Mouse (Mus musculus) neural tube, embryonic 11.5 days (tissue): ENCODE measurements around the gene Bbs9. TPM values are rescaled to one million over a fixed set of nuclear protein-coding genes. Genes with fewer than 3 reads are reported as not detected.

Experiments
- ATAC-seq: fragments of 200-750 bp; cut with Nextera tagmentation; 2 replicates; pipeline ENCODE4 v1.8.0; 2017; ENCODE audit warnings: moderate number of reproducible peaks, mild to moderate bottlenecking, moderate TSS enrichment, moderate library complexity; ENCODE audit not compliant: insufficient read depth, low FRiP score, low TSS enrichment
- DNase-seq: peaks from one replicate; pipeline ENCODE4 v3.0.0-alpha.2; 2015; ENCODE audit warnings: low spot score
- H3K27ac ChIP-seq: fragments of 300-500 bp; sonication (generic); 2 replicates; pipeline ENCODE4 v1.5.1; 2014; ENCODE audit warnings: low read depth, mild to moderate bottlenecking, low read length
- H3K27me3 ChIP-seq: fragments of 300-500 bp; sonication (generic); 2 replicates; pipeline ENCODE4 v1.6.1; 2014; ENCODE audit warnings: mild to moderate bottlenecking, low read length, mixed read lengths; ENCODE audit not compliant: control insufficient read depth, insufficient read depth
- H3K36me3 ChIP-seq: fragments of 300-500 bp; sonication (generic); 2 replicates; pipeline ENCODE4 v1.6.1; 2014; ENCODE audit warnings: mild to moderate bottlenecking, low read length, moderate library complexity, mixed read lengths; ENCODE audit not compliant: control insufficient read depth, insufficient read depth
- H3K4me1 ChIP-seq: fragments of 300-500 bp; sonication (generic); 2 replicates; pipeline ENCODE4 v1.6.1; 2014; ENCODE audit warnings: low read length, mixed read lengths; ENCODE audit not compliant: control insufficient read depth, insufficient read depth
- H3K4me2 ChIP-seq: fragments of 300-500 bp; sonication (generic); 2 replicates; pipeline ENCODE4 v1.6.1; 2014; ENCODE audit warnings: low read depth, mild to moderate bottlenecking, moderate library complexity
- H3K4me3 ChIP-seq: fragments of 300-500 bp; sonication (generic); 2 replicates; pipeline ENCODE4 v1.5.1; 2014; ENCODE audit warnings: low read depth, low read length
- H3K9ac ChIP-seq: fragments of 300-500 bp; sonication (generic); 2 replicates; pipeline ENCODE4 v1.6.1; 2014; ENCODE audit warnings: mild to moderate bottlenecking, low read length
- H3K9me3 ChIP-seq: fragments of 300-500 bp; sonication (generic); 2 replicates; pipeline ENCODE4 v1.6.1; 2016; ENCODE audit warnings: low read length; ENCODE audit not compliant: control insufficient read depth
- WGBS: fragments of 180-500 bp; shearing (Covaris S2); extraction: QIAGEN DNeasy Blood & Tissue Kit; methylation state at CpG from one replicate; pipeline ENCODE4 v1.1.7; 2014; 5-methylcytosine and 5-hydroxymethylcytosine counted together
- polyA plus RNA-seq: library from polyadenylated mRNA; unstranded; fragments of >200 nt; fragmentation: Nextera tagmentation; extraction: Ambion mirVana; gene quantifications from 2 replicates; pipeline ENCODE4 v1.2.1, GENCODE M21; 2014

Gene Bbs9
- polyA plus RNA-seq, 1 experiment from 2014 or later, result 16.9 TPM

- 80% methylated on average over 3 of the region's 3 CpGs for WGBS
- Histone ChIP-seq H3K9me3 (no peaks in the 10 kb centered on the region), H3K4me1 (no peaks in the 10 kb centered on the region), H3K36me3 (no peaks in the 10 kb centered on the region), H3K27ac (no peak overlapping the region), H3K9ac (no peak overlapping the region), H3K27me3 (no peaks in the 10 kb centered on the region), H3K4me3 (no peak overlapping the region), H3K4me2 (no peak overlapping the region)
- no peak for DNase-seq
- no peak for ATAC-seq
These were observed 429.9 kb downstream of the Bbs9 start for GRCm38 (mm10) chr9:22905434-22905833.

GRCm38 (mm10) chr9:22916808-22917207 is 441.3 kb downstream of the Bbs9 start:
- no peaks in the 10 kb centered on the region for H3K4me1 ChIP-seq
- ATAC-seq (no peak), DNase-seq (no peak)
- H3K27ac ChIP-seq, result no peak overlapping the region
- H3K4me2 ChIP-seq, result no peak overlapping the region
- H3K9ac ChIP-seq, result no peak overlapping the region
- no peaks in the 10 kb centered on the region for H3K27me3 ChIP-seq
- no peak overlapping the region for H3K4me3 ChIP-seq
- no peaks in the 10 kb centered on the region for H3K36me3 ChIP-seq
- H3K9me3 ChIP-seq, result no peaks in the 10 kb centered on the region

DNA sequence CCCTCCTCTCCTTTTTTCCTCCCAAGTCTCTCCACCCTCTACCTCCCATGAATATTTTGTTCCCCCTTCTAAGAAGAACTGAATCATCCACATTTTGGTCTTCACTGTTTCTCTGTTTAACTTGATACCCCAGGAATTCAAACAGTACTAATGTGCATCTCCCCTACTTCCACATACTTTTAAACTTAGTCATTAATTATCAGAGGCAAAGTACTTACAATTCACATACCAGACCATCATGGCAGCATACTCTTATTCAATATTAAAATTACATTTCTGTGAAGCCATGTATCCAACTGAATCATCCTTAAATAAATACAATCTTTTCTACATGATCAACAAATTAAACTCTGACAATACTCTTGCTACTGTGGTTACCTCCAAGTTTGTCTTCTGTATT is 460.1 kb downstream of the Bbs9 start:
- no peak for ATAC-seq
- Histone ChIP-seq H3K36me3 (no peaks in the 10 kb centered on the region), H3K9me3 (no peaks in the 10 kb centered on the region), H3K27me3 (no peaks in the 10 kb centered on the region), H3K9ac (no peak overlapping the region), H3K4me1 (no peaks in the 10 kb centered on the region), H3K27ac (no peak overlapping the region), H3K4me2 (no peak overlapping the region), H3K4me3 (no peak overlapping the region)
- no peak for DNase-seq

Other genes starting within 250 kb of the Bbs9 start
- 6.4 and 6.7 TPM in 2 replicates for gene Zfp599, start 215.8 kb upstream of the Bbs9 start, polyA plus RNA-seq
- 28.1 and 30.1 TPM in 2 replicates for gene Zfp810, start 168.1 kb upstream of the Bbs9 start, polyA plus RNA-seq
- 42.1 and 43.2 TPM in 2 replicates for gene Anln, start 86.5 kb upstream of the Bbs9 start, polyA plus RNA-seq
- 8.3 and 10.6 TPM in 2 replicates for gene 9530077C05Rik, start 64.2 kb upstream of the Bbs9 start, polyA plus RNA-seq
- gene Gm17545, start 21.4 kb upstream of the Bbs9 start, polyA plus RNA-seq, result not detected in 2 replicates
- 46.6 and 48.1 TPM in 2 replicates for gene Rp9, start 6.0 kb upstream of the Bbs9 start, polyA plus RNA-seq